Mouse (Mus musculus): Measurements from ENCODE around the gene Arid4b.

- TF ChIP-seq POLR2A (IDR thresholded peaks at IDR 0.05; ENCODE audit: borderline replicate concordance, extremely low read depth, low read depth, low read length) = no peak
- TF ChIP-seq CTCF (IDR thresholded peaks at IDR 0.05; ENCODE audit: insufficient read depth, low read length) = no peak
These were observed 47.4 kb upstream of the Arid4b start for GRCm38 (mm10) chr13:14015609-14016008.

Data from lung, adult 2 months (tissue).